Mouse (Mus musculus): Measurements from ENCODE around the gene Ly86. TPM values are rescaled to one million over a fixed set of nuclear protein-coding genes. Genes with fewer than 3 reads are reported as not detected.
A peak's percentile ranks its signal among the peaks of the same experiment; 100 is the strongest.

Gene Ly86
- polyA plus RNA-seq, 1 experiment from 2014 or later = 11.9 TPM

DNA sequence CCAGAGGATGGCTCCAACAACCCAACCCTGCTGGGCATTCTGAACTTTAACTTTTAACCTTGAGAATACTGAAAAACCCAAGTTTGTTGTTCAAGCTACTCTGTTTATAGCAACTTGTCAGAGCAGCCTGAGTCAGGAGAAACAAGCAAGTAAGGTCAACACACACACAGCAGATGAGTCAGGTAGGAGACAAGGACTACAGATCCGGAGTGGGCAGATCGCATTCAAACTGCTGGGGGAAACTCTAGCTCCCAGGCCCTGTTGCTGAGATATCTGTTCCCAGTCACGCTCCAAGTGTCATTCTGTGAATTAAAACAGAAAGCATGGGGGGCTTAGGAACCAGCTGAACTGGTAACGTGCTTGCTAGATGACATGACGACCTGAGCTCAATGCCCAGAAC, 4.0 kb downstream of the Ly86 start:
- Histone ChIP-seq H3K36me3 (ENCODE audit: insufficient read depth) (no peaks in the 10 kb centered on the region), H3K4me3 (ENCODE audit: low read depth, low read length) (no peak overlapping the region), H3K27me3 (ENCODE audit: insufficient read depth, low read length) (no peaks in the 10 kb centered on the region), H3K9me3 (ENCODE audit: low read depth, low read length) (no peaks in the 10 kb centered on the region), H3K4me1 (ENCODE audit: insufficient read depth) (no peaks in the 10 kb centered on the region), H3K4me2 (no peak overlapping the region), H3K27ac (ENCODE audit: low read depth) (no peak overlapping the region), H3K9ac (no peak overlapping the region)
- WGBS = 79% methylated on average over 5 of the region's 5 CpGs
- DNase-seq (no peak), ATAC-seq (ENCODE audit: insufficient read depth) (no peak)
- TF ChIP-seq CTCF (IDR thresholded peaks at IDR 0.05; ENCODE audit: low read depth) = no peak

DNA sequence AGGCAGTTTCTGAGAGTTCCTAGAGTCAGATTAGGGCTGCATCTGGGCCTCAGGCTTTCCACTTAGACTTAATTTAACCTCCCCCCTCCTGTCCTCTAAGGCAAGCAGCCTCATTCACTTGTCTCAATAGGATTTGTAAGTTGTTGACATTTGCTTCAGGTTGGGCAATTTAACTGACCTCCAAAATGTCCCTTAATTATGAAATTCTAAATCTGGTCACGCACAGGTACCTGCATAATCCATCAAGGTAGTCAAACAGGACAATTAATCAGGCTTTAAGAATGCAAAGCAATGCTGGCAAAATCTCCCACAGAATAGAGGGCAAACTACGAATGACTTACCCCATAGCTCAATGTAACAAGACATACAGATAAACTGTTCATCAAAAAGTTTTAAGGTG, 8.0 kb downstream of the Ly86 start:
- Histone ChIP-seq H3K9me3 (ENCODE audit: low read depth, low read length) (no peaks in the 10 kb centered on the region), H3K4me2 (no peak overlapping the region), H3K27me3 (ENCODE audit: insufficient read depth, low read length) (no peaks in the 10 kb centered on the region), H3K4me3 (ENCODE audit: low read depth, low read length) (no peak overlapping the region), H3K36me3 (ENCODE audit: insufficient read depth) (no peaks in the 10 kb centered on the region), H3K27ac (ENCODE audit: low read depth) (no peak overlapping the region), H3K9ac (no peak overlapping the region), H3K4me1 (ENCODE audit: insufficient read depth) (no peaks in the 10 kb centered on the region)
- DNase-seq (no peak), ATAC-seq (ENCODE audit: insufficient read depth) (no peak)
- no peak for TF ChIP-seq CTCF (IDR thresholded peaks at IDR 0.05; ENCODE audit: low read depth)
- 69% methylated on average over 2 of the region's 2 CpGs for WGBS

DNA sequence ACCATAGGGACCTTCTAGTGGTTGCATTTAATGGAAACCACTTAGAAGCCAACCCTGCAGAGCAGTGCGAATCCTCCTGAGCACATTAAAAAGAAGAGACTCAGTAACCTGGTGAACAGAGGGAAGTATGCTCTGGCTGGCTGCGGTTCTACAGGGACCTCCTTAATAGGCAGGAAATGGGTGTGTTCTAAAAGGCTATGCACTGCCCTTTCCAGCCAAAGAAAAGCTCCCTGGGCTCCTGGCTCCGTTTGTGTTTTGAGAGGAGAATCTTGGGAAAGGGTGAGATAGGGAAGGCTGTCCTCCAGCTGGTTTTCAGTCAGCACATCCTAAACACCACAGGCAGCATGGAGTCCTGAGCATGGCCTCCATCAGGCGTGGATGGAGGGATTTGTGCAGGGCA, 8.9 kb downstream of the Ly86 start:
- peak; percentile 26 for DNase-seq
- ATAC-seq (ENCODE audit: insufficient read depth) = no peak; the same call in 1 of the 2 replicates
- no peak overlapping the region for H3K27ac ChIP-seq (ENCODE audit: low read depth)
- no peaks in the 10 kb centered on the region for H3K9me3 ChIP-seq (ENCODE audit: low read depth, low read length)
- no peak overlapping the region for H3K4me3 ChIP-seq (ENCODE audit: low read depth, low read length)
- no peak overlapping the region for H3K9ac ChIP-seq
- H3K4me2 ChIP-seq = no peak overlapping the region
- 51% methylated on average over 4 of the region's 4 CpGs for WGBS
- H3K27me3 ChIP-seq (ENCODE audit: insufficient read depth, low read length) = no peaks in the 10 kb centered on the region
- H3K36me3 ChIP-seq (ENCODE audit: insufficient read depth) = no peaks in the 10 kb centered on the region
- no peak for TF ChIP-seq CTCF (IDR thresholded peaks at IDR 0.05; ENCODE audit: low read depth)
- no peaks in the 10 kb centered on the region for H3K4me1 ChIP-seq (ENCODE audit: insufficient read depth)

DNA sequence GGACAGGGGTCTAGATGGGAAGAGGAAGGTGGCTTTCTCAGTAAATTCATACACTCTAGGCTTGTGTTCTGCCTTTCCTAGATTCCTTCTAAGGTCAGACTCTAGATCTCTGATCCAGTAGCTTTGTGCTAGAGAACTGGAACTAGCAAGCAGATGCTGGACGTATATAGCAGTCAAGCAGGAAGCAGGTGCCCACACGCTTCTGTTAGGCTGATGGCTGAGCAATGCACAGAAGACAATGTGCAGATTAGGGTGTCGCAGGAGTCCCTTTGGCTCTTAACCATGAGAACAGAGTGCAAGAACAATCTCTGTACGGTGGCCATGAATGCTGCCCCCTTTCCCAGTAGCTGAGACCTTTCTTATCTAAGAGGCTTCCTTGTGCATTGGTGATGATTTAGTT, 9.4 kb downstream of the Ly86 start:
- no peak for TF ChIP-seq CTCF (IDR thresholded peaks at IDR 0.05; ENCODE audit: low read depth)
- H3K4me1 ChIP-seq (ENCODE audit: insufficient read depth) = no peaks in the 10 kb centered on the region
- no peak overlapping the region for H3K27ac ChIP-seq (ENCODE audit: low read depth)
- ATAC-seq (ENCODE audit: insufficient read depth) (no peak), DNase-seq (no peak)
- H3K9ac ChIP-seq = no peak overlapping the region
- H3K9me3 ChIP-seq (ENCODE audit: low read depth, low read length) = no peaks in the 10 kb centered on the region
- no peaks in the 10 kb centered on the region for H3K27me3 ChIP-seq (ENCODE audit: insufficient read depth, low read length)
- H3K4me2 ChIP-seq = no peak overlapping the region
- no peaks in the 10 kb centered on the region for H3K36me3 ChIP-seq (ENCODE audit: insufficient read depth)
- WGBS = 65% methylated on average over 4 of the region's 4 CpGs
- no peak overlapping the region for H3K4me3 ChIP-seq (ENCODE audit: low read depth, low read length)

DNA sequence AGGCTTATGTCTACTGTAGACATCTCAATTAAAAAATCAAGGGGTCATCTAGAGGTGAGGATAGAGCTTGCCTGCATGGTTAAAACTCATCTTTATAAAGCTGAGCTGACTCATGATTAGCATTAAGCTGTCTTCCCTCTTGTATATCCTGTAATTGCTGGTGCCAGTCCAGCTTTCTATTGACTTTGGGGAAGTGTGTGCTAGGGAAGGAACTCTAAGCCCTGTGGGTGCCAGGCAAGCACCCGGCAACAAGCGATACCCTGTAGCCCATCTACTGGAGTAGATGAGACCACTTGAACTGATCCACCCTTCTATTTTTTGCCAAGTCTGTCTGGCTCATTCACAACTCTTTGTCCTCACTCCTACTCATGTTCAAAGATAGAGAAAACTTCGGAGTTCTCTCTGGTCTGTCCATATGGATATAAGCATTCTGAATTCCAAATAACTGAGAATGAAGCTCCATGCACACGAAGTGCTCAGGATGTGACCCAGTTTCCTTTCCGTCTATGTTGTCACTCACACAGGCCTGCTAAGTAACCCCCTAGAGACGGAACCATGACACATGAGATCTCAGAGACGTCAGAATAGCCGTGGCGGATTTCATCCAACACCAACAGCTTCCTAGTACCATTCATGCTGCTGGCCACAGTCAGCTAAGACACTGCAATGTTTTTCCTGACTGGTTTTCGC, 10.8 kb downstream of the Ly86 start:
- 79% methylated on average over 10 of the region's 10 CpGs for WGBS

DNA sequence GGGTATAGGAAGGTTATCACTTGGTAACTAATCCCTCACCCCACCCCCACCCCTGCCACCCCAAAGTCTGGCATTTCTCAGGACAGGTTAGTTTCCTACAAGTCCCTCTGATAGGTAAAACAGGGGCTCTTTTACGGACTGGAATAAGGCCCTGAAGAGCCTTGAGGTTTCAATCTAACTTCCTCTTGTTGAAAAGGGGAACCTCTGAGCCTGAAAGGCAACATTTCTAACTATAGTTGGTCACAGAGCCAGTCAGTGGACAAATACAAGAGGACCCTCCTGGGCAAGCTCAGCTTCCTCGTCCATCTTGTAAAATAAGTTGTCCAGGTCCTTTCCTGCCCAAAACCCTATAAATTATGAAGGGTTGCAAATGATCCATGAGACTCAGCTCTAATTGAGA, 11.5 kb downstream of the Ly86 start:
- Histone ChIP-seq H3K27ac (ENCODE audit: low read depth) (no peak overlapping the region), H3K9ac (no peak overlapping the region), H3K4me1 (ENCODE audit: insufficient read depth) (no peaks in the 10 kb centered on the region), H3K36me3 (ENCODE audit: insufficient read depth) (no peaks in the 10 kb centered on the region), H3K27me3 (ENCODE audit: insufficient read depth, low read length) (no peaks in the 10 kb centered on the region), H3K4me3 (ENCODE audit: low read depth, low read length) (no peak overlapping the region), H3K9me3 (ENCODE audit: low read depth, low read length) (no peaks in the 10 kb centered on the region), H3K4me2 (no peak overlapping the region)
- TF ChIP-seq CTCF (IDR thresholded peaks at IDR 0.05; ENCODE audit: low read depth) = no peak
- ATAC-seq (ENCODE audit: insufficient read depth) = no peak
- DNase-seq = no peak
- 88% methylated on average over 2 of the region's 2 CpGs for WGBS

More for the DNA sequence above, 10.8 kb downstream of the Ly86 start:
- Histone ChIP-seq H3K27me3 (ENCODE audit: insufficient read depth, low read length) (no peaks in the 10 kb centered on the region), H3K36me3 (ENCODE audit: insufficient read depth) (no peaks in the 10 kb centered on the region), H3K9ac (no peak overlapping the region), H3K9me3 (ENCODE audit: low read depth, low read length) (no peaks in the 10 kb centered on the region), H3K27ac (ENCODE audit: low read depth) (no peak overlapping the region), H3K4me1 (ENCODE audit: insufficient read depth) (no peaks in the 10 kb centered on the region), H3K4me2 (no peak overlapping the region), H3K4me3 (ENCODE audit: low read depth, low read length) (no peak overlapping the region)
- no peak for TF ChIP-seq CTCF (IDR thresholded peaks at IDR 0.05; ENCODE audit: low read depth)
- no peak for DNase-seq
- ATAC-seq (ENCODE audit: insufficient read depth) = no peak

DNA sequence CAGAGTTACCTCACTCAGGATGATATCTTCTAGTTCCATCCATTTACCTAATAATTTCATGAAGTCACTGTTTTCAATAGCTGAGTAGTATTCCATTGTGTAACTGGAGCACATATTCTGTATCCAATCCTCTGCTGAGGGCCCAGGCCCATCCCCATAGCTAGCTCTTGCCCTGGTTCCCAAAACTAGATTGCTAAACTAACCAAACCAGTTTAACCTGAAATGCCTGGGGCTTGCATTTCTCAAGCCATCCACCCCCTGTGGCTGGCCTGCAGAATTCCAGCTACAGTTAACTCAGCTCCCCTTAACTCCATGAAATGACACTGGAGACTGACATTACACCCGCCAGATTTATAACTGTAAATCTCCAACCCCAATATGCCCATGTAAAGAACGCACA, 13.1 kb downstream of the Ly86 start:
- Histone ChIP-seq H3K9me3 (ENCODE audit: low read depth, low read length) (no peaks in the 10 kb centered on the region), H3K27me3 (ENCODE audit: insufficient read depth, low read length) (no peaks in the 10 kb centered on the region), H3K4me1 (ENCODE audit: insufficient read depth) (no peaks in the 10 kb centered on the region), H3K4me3 (ENCODE audit: low read depth, low read length) (no peak overlapping the region), H3K27ac (ENCODE audit: low read depth) (no peak overlapping the region), H3K36me3 (ENCODE audit: insufficient read depth) (no peaks in the 10 kb centered on the region), H3K4me2 (no peak overlapping the region), H3K9ac (no peak overlapping the region)
- peak; percentile 18 for DNase-seq
- WGBS = 86% methylated on average over 2 of the region's 2 CpGs
- ATAC-seq (ENCODE audit: insufficient read depth) = no peak
- no peak for TF ChIP-seq CTCF (IDR thresholded peaks at IDR 0.05; ENCODE audit: low read depth)

Data from lung, embryonic 14.5 days (tissue).